Mouse (Mus musculus) adipocyte (in vitro differentiated cells): ENCODE measurements around the gene Cenpq.

Source experiments
- DNase-seq: peaks from one replicate; pipeline ENCODE4 v3.0.0-alpha.2; 2016; ENCODE audit warnings: low spot score

The Cenpq gene

DNA sequence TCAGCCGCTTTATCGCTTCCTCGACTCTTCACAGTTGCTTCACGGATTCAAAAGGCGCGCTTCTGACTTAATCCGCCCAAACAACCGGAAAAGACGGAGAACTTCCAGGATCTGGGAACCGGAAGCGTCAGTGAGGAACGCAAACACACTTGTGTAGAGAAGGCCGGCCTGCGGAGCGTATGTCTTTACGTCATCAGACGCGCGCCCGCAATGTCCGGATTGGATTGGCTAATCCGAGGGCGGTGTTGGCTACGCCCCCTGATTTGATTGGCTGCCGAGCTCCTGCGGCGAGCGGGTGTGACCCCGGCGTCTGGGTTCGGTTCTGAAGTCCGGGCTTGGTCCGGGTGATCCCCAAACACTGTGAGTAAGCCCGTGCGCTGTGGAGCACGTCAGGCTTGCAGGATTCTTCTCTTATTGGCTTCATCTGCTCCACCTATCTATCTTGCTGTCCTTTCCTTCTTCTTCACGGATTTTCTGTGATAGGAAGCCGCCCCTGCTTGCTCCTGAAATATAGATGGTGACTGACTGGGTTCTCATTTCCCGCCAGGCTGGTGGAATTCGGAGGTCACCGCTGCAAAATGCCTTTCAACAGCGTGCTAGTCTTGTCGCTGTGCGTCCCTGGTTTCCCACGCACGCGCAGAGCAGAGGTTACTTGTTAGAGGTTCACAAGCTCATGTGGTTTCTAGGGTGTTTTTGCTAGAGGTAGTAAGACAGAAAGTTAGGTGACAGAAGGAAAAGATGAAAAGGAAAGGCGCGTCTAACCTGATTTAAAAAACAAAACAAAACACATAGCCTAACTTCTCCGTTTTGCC is at the start of gene Cenpq, which contains the start of gene Mut:
TSS of gene Cenpq (minus strand) at position 628 of the 812 bp plus-strand sequence.
TSS of gene Mut (plus strand) at position 266 of the 812 bp plus-strand sequence.
- peak; percentile 100 for DNase-seq

GRCm38 (mm10) chr17:40977914-40978313 is 43.1 kb upstream of the Cenpq start:
- DNase-seq, result peak; percentile 9

- no peak for DNase-seq
These were observed 13.7 kb upstream of the Cenpq start for GRCm38 (mm10) chr17:40948518-40948917.

DNA sequence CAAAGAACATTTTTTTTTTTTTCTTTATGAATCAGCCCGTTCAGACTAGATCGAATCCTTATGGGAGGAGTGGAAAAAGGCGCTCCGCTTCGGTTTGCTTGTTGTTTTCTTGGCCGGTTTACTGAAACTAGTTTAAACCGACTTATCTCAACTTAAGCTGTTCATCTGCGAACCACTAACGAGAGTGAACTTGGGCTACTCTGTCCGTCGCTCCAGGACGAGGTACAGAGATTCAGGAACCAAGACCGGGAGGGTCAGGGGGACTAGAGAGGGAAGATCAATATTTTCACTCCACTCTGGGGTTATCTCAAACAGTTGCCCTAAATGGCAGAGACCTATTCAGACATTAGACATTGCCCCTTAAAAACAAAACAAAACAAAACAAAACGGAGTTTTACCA is 862 bp downstream of the Cenpq start:
- no peak for DNase-seq

- DNase-seq, result no peak
These were observed 19.3 kb downstream of the Cenpq start for GRCm38 (mm10) chr17:40915499-40915898.

- no peak for DNase-seq
These were observed 20.6 kb downstream of the Cenpq start, which contains the start of gene Glyatl3 for GRCm38 (mm10) chr17:40914250-40914649. Glyatl3 (minus strand) TSS chr17:40914350.

DNA sequence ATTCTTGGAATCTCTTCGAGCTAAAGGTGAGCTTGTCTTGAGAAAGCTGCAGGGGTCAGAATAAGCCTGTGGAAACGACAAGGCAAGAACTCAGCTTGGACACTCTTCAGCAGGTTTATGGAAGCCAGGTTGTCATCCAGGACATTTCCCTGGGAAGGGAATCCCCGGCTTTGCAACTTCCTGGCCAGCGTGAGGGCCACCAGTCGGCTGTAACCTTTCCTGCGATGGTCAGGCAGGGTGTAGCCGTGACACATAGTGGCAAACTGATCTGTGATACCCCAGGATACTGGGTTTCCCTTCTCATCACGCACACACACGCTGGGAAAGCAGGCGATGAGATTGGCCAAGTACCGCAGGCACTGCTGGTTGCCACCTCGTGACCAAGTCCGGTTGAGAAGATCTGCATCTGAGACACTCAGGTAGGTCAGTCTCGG is 30.1 kb downstream of the Cenpq start:
- no peak for DNase-seq

- no peak for DNase-seq
These were observed 30.7 kb downstream of the Cenpq start for GRCm38 (mm10) chr17:40904056-40904597.

DNA sequence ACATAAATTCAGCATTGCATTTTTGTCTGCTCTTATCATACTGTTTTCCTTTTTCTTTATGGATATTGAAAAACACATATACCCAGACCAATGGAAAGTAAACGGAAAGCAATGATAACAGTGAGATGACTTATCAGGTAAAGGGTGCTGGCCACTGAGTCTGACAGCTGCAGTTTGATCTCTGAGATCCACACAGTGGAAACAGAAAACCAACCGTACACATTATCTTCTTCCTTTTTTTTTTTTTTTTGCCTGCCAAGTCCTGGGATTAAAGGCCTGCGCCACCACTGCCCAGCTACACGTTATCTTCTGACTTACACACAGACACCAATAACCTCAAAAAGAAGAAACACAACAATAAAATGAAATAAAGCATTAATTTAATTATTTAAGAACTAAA is 31.5 kb downstream of the Cenpq start:
- DNase-seq, result no peak

GRCm38 (mm10) chr17:40899783-40900363 is 35.0 kb downstream of the Cenpq start:
- no peak for DNase-seq

DNA sequence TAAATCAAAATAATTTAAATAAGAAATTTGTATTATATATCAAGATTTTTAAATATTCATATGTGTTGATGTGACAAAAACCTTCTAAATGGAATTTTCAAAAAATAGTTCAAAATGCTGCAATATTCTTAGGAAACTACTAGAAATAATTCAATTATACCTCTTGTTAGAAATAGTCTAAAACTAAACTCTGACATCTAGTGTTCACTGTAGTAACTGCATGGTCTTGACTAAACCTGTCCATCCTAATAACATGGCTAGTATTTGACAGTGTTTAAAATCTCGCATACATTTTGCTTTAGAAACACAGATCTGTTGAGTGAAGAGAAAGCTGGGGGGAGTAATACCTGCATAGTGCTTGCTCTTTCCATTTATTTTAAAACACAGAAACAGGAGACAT is 38.0 kb downstream of the Cenpq start:
- peak; percentile 81 for DNase-seq

- no peak for DNase-seq
These were observed 46.9 kb downstream of the Cenpq start for GRCm38 (mm10) chr17:40887849-40888536.

DNA sequence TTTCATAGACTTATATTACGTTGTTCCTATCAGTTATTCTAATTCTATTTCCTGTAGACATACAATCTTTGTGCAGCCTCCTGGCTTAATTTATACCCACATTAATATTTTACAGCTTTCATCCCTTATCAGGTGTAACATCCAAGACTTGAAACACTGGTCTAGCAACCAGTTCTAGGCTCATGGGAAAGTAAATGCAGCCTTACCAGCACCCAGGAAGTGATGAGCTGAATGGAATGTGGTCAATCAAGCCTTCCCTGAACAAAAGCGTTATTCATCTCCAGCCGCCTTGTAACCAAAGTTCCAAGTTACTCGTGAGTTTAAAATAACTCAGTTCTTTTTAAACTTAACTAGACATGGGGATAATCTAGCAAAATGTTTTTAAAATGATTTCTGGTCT is 49.7 kb downstream of the Cenpq start:
- DNase-seq, result no peak

- no peak for DNase-seq
These were observed 52.7 kb downstream of the Cenpq start for GRCm38 (mm10) chr17:40882172-40882571.

- peak; percentile 80 for DNase-seq
These were observed 54.7 kb downstream of the Cenpq start, which contains the start of gene 9130008F23Rik for GRCm38 (mm10) chr17:40879924-40880691. 9130008F23Rik (minus strand) TSS chr17:40880559.

DNA sequence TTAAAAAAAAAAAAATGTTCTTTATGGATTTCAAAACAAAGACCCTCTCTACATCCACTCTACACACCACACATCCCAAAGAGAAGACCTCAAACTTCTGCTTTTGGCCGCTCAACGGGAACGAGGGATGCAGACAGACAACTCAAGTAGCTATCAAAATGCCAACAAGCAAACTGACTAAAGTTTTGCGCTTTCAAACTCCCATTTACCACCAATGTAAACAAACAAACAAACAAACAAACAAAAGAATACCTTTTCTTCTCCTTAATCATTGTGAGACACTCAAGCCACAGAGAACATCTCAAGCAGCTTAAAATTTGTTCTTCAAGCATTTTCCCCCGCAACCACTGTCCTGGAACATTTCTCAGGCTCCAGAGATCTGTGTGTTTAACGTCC is 55.3 kb downstream of the Cenpq start:
- no peak for DNase-seq

- DNase-seq, result peak; percentile 24
These were observed 57.1 kb downstream of the Cenpq start for GRCm38 (mm10) chr17:40877741-40878140.

- DNase-seq, result no peak
These were observed 59.3 kb downstream of the Cenpq start for GRCm38 (mm10) chr17:40875568-40875967.

DNA sequence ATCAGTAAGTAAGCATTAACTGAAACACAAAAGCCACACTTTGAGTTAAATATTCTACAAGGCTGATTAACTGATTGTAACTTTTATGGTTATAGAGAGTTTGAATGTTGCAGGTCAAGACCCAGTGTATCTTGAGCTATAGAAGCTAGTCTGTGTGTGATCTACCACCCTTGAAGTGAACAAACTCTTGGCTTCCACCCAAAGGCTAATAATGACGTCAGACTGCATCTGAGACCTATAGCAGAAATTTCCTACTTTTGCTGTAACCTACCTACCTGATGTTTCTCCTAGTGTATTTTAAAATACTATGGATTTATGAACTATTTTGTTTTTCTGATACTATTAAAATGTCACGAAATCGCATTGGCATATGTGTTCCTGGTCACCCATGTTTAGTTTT is 60.1 kb downstream of the Cenpq start:
- no peak for DNase-seq

DNA sequence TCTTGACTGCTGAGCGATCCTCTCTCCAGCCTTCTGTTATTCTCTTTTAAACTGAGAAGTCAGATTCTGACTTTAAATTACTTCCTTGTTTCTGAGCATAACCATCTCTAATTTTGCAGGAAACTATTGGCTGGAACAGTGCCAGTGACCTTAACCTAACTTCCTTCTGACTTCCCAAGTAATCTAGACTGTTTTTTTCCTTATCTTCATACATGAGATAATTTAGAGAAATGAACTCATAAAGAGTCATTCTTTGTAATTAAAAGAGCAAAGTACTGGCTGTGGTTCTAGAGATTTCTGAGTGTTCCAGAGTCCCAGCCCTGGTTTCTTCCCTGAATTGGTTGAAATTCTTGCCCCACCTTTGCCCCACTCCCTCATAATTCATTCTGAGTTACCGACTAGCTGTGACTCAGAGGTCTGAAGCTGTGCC is 61.2 kb downstream of the Cenpq start:
- DNase-seq, result peak; percentile 39
